ENCODE assay signal across 8 mouse cellular contexts in the genomic region with DNA sequence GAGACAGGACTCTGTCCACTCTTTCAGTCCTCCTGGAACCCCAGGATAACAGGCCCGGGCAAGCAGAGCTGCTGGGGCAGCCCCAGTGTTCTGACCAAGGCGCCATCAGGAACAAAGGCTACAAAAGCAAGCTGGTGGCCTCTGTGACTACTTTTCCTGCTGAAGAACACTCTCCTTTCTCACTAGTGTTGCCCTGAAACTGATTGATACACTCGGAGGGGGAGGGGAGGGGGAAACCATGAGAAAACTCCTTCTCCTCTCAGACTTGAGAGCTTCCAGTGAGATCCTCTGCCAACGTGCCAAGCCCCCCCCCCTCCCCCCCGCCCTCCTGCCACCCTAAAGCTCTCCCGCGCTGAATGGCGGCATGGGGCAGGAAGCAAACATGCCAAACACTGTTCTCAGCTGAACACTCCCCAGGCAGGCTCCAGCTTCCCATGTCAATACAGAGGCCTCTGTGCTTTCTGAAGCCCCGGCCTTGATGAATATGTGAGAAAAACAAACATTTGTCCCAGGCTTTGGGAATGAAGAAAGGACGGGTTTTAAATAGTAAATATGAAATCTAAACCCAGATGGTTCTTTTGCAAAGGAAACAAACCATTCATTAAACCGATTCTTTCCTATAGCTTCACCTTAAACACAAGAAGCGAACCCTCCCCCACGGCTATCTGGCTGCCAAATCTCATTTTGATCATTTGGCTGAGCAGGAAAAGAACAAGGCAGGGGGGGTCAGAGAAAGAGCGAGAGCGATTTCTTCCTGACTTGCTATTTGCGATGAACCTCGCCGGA.
DNase-seq lines count a peak whose midpoint lies in the region; ATAC-seq and TF ChIP-seq lines count a peak whose summit lies in the region.
"Had no signal": no experiment of that assay in that cellular context is flagged by ENCODE, and none has a peak within 500 bp of the region (broad histone marks: within the 10 kb centered on the region; RNA-seq: fewer than 3 reads in every experiment).

No protein-coding gene starts in this region.

- peak overlapping the region; percentile 76 for H3K27ac ChIP-seq in hindbrain, embryonic 11.5 days (ENCODE audit: low read depth, low read length)
- H3K27ac ChIP-seq in olfactory bulb, adult 2 months (ENCODE audit: insufficient read depth, low read depth, low read length) = peak overlapping the region; percentile 18; the same call in 1 of the 2 replicates
- H3K27ac ChIP-seq: liver, embryonic 14.5 days had no signal

- peak overlapping the region; percentile 49 for H3K9ac ChIP-seq in hindbrain, embryonic 11.5 days (ENCODE audit: low read depth, low read length)
- H3K9ac ChIP-seq: liver, embryonic 14.5 days had no signal

- H3K4me1 ChIP-seq in hindbrain, embryonic 11.5 days (replicated peaks; ENCODE audit: control insufficient read depth, insufficient read depth, low read length) = peaks cover 7% of the 10 kb centered on the region
- H3K4me1 ChIP-seq in olfactory bulb, adult 2 months (ENCODE audit: control insufficient read depth, insufficient read depth, low read length) = peaks cover 9% of the 10 kb centered on the region; the same call in 1 of the 2 replicates

- ATAC-seq in hindbrain, embryonic 11.5 days (ENCODE audit: low FRiP score) = peak; percentile 83

- no peaks in the 10 kb centered on the region for H3K36me3 ChIP-seq in hindbrain, embryonic 11.5 days (ENCODE audit: control insufficient read depth, insufficient read depth, low read length)

- intact Hi-C loops in left cerebral cortex, postnatal 4 days (cut with DNase I) = loop anchor here (5.0 kb wide), 1 partner anchor 168 kb away; the partner anchor contains the start of gene Rgma

- H3K4me3 ChIP-seq in hindbrain, embryonic 11.5 days (ENCODE audit: low read depth, low read length) = no peak overlapping the region
- H3K4me3 ChIP-seq in olfactory bulb, adult 2 months (ENCODE audit: insufficient read depth, low read depth, low read length) = no peak overlapping the region

- no peak for TF ChIP-seq CTCF in olfactory bulb, adult 2 months (IDR thresholded peaks at IDR 0.05; ENCODE audit: insufficient read depth, low read depth, low read length)

- H3K4me2 ChIP-seq in hindbrain, embryonic 11.5 days (replicated peaks; ENCODE audit: low read depth, low read length) = 0 out of 2 replicates have a peak overlapping the region, but pooled peaks have one; percentile 7

- peak; percentile 70 for DNase-seq in left cerebral cortex, postnatal 4 days
- no peak for DNase-seq in left cerebral cortex, adult 18-20 months (ENCODE audit: low spot score in 2 of 2)
- DNase-seq in embryo, embryonic 11 days = peak; percentile 62
- DNase-seq in hindbrain, embryonic 11.5 days (ENCODE audit: low spot score) = peak; percentile 58
- DNase-seq in adrenal gland, adult (ENCODE audit: inconsistent age in 2 of 2, low spot score in 1 of 2) = no peak
- DNase-seq in spleen, postnatal 36 days (ENCODE audit: low spot score in 2 of 2) = no peak

- no peak for TF ChIP-seq POLR2A in olfactory bulb, adult 2 months (IDR thresholded peaks at IDR 0.05; ENCODE audit: insufficient read depth, low read depth, low read length)

- WGBS in hindbrain, embryonic 11.5 days = 21% methylated on average over 18 of the region's 18 CpGs
- WGBS in olfactory bulb, adult 2 months = 33% methylated on average over 18 of the region's 18 CpGs

- H3K27me3 ChIP-seq in hindbrain, embryonic 11.5 days (ENCODE audit: control insufficient read depth, insufficient read depth, low read length) = no peaks in the 10 kb centered on the region; the same call in 1 of the 2 replicates

- H3K9me3 ChIP-seq in hindbrain, embryonic 11.5 days (ENCODE audit: control insufficient read depth, low read length) = no peaks in the 10 kb centered on the region

Comparison
In these comparisons a context has a peak if more than half of its experiments do, and no peak if none do; other contexts are left out.
1. DNase-seq: peak in left cerebral cortex, postnatal 4 days (single experiment), embryo, embryonic 11 days (single experiment) and hindbrain, embryonic 11.5 days (single experiment); none in left cerebral cortex, adult 18-20 months (0 of 2), adrenal gland, adult (0 of 2) and spleen, postnatal 36 days (0 of 2).